8 mouse cellular contexts compared by ENCODE assay signal in the genomic region with DNA sequence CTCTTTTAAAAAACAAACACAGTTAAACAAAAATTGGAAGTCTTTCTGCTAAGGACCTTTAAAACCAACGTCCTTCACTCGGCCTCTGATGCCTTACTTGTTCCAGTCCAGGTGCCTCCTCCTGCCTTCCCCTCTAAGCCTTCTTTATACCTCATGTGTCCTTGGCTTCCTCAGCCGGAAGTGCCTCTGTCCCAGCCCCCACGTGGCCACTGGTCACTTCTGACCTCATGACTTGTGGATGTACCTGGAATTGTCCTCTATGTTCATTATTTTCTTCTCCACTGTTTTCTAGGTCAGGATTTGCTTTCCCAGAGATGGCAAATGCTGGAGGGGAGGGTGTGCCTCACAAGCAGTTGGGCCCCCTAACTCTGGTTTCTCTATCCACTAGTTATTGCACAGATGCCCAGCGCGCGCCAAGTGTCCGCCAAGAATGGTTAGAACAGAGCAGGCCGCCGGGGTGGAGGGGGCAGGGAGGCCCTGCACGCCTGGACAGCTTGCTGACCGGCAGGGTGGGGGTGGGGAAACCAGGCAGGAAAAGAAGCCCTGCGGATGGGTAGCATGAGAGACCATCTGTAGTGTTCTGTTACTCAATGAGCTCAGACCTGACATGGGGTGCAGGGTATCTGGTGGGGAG. TPM values are rescaled to one million over a fixed set of nuclear protein-coding genes. Genes with fewer than 3 reads are reported as not detected.
DNase-seq lines count a peak whose midpoint lies in the region; ATAC-seq lines count a peak whose summit lies in the region.

No protein-coding gene starts in this region.

- H3K27me3 ChIP-seq in megakaryocyte, embryonic 14.5 days (replicated peaks): peaks cover 2% of the 10 kb centered on the region
- H3K27me3 ChIP-seq in embryonic facial prominence, embryonic 10.5 days (replicated peaks; ENCODE audit: low read depth, poor library complexity, severe bottlenecking): no peaks in the 10 kb centered on the region
- H3K27me3 ChIP-seq in intestine, embryonic 16.5 days (replicated peaks; ENCODE audit: control insufficient read depth, insufficient read depth, low read length): no peaks in the 10 kb centered on the region

- DNase-seq in embryonic facial prominence, embryonic 10.5 days (ENCODE audit: low spot score): peak; percentile 75
- peak; percentile 47 for DNase-seq in mesoderm, embryonic 11.5 days (ENCODE audit: low read depth, low spot score)
- DNase-seq in left cerebral cortex, adult 18-20 months (ENCODE audit: low spot score in 2 of 2): no peak
- no peak for DNase-seq in cerebellum, adult 11-12 months
- DNase-seq in thymus, postnatal 25 days: no peak

- no peak for ATAC-seq in megakaryocyte, adult 5-6 weeks (ENCODE audit: poor library complexity, severe bottlenecking)
- peak; percentile 7 for ATAC-seq in intestine, embryonic 16.5 days

- H3K4me3 ChIP-seq in megakaryocyte, embryonic 14.5 days (replicated peaks): peak overlapping the region; percentile 59
- peak overlapping the region; percentile 91 for H3K4me3 ChIP-seq in embryonic facial prominence, embryonic 10.5 days
- H3K4me3 ChIP-seq in intestine, embryonic 16.5 days (ENCODE audit: low read length): peak overlapping the region; percentile 77

- H3K4me1 ChIP-seq in megakaryocyte, embryonic 14.5 days: peaks cover 48% of the 10 kb centered on the region
- H3K4me1 ChIP-seq in embryonic facial prominence, embryonic 10.5 days: peaks cover 46% of the 10 kb centered on the region
- peaks cover 30% of the 10 kb centered on the region for H3K4me1 ChIP-seq in intestine, embryonic 16.5 days (ENCODE audit: control insufficient read depth, insufficient read depth, low read length)

- H3K9me3 ChIP-seq in megakaryocyte, embryonic 14.5 days: no peaks in the 10 kb centered on the region
- no peaks in the 10 kb centered on the region for H3K9me3 ChIP-seq in embryonic facial prominence, embryonic 10.5 days
- no peaks in the 10 kb centered on the region for H3K9me3 ChIP-seq in intestine, embryonic 16.5 days (ENCODE audit: control insufficient read depth, low read length)

- H3K36me3 ChIP-seq in megakaryocyte, embryonic 14.5 days (replicated peaks; ENCODE audit: low read length): peaks cover 20% of the 10 kb centered on the region
- H3K36me3 ChIP-seq in embryonic facial prominence, embryonic 10.5 days (replicated peaks): peaks cover 28% of the 10 kb centered on the region
- no peaks in the 10 kb centered on the region for H3K36me3 ChIP-seq in intestine, embryonic 16.5 days (ENCODE audit: control insufficient read depth, insufficient read depth, low read length)

- H3K4me2 ChIP-seq in intestine, embryonic 16.5 days (ENCODE audit: low read depth, low read length): peak overlapping the region; percentile 93

- peak overlapping the region; percentile 98 for H3K27ac ChIP-seq in embryonic facial prominence, embryonic 10.5 days (replicated peaks)
- H3K27ac ChIP-seq in intestine, embryonic 16.5 days (ENCODE audit: low read length): peak overlapping the region; percentile 78

- peak overlapping the region; percentile 72 for H3K9ac ChIP-seq in intestine, embryonic 16.5 days (ENCODE audit: low read depth, low read length)

- 33% methylated on average over 13 of the region's 13 CpGs for WGBS in embryonic facial prominence, embryonic 10.5 days
- WGBS in intestine, embryonic 16.5 days: 29% methylated on average over 13 of the region's 13 CpGs

RNA-seq across cellular contexts. Expression of a gene that starts 0.6 kb away (rescaled TPM):
- 12.4 and 22.6 TPM in 2 replicates for polyA plus RNA-seq in megakaryocyte, embryonic 14.5 days (2012; ENCODE audit: insufficient read depth, low replicate concordance)
- total RNA-seq in megakaryocyte, adult 5-6 weeks (2015): 39.3 and 52.3 TPM in 2 replicates
- total RNA-seq in megakaryocyte, adult 5-6 weeks (2017): 83.7 and 101 TPM in 2 replicates
- 279 and 301 TPM in 2 replicates for polyA plus RNA-seq in embryonic facial prominence, embryonic 10.5 days (2016; fragmentation: Nextera tagmentation; extraction: Ambion mirVana)
- 103 and 114 TPM in 2 replicates for polyA plus RNA-seq in intestine, embryonic 16.5 days (2015; fragmentation: Nextera tagmentation; extraction: Ambion mirVana)
- 1 to 10 TPM in 1 of 2 experiments, under 1 TPM in 1; 0.35 to 1.1 TPM for total RNA-seq in left cerebral cortex, adult 18-20 months (2021)

RNA-seq across cellular contexts. Expression of a gene that starts 2.4 kb away (rescaled TPM):
- not detected in 2 replicates for polyA plus RNA-seq in megakaryocyte, embryonic 14.5 days (2012; ENCODE audit: insufficient read depth, low replicate concordance)
- not detected in 2 replicates for total RNA-seq in megakaryocyte, adult 5-6 weeks (2015)
- not detected in 2 replicates for total RNA-seq in megakaryocyte, adult 5-6 weeks (2017)
- not detected in 2 replicates for polyA plus RNA-seq in embryonic facial prominence, embryonic 10.5 days (2016; fragmentation: Nextera tagmentation; extraction: Ambion mirVana)
- polyA plus RNA-seq in intestine, embryonic 16.5 days (2015; fragmentation: Nextera tagmentation; extraction: Ambion mirVana): not detected in 2 replicates
- not detected for total RNA-seq in left cerebral cortex, adult 18-20 months (2021)

RNA-seq across cellular contexts. Expression of a gene that starts 9.8 kb away (rescaled TPM):
- polyA plus RNA-seq in megakaryocyte, embryonic 14.5 days (2012; ENCODE audit: insufficient read depth, low replicate concordance): 4.6 and 21.3 TPM in 2 replicates
- total RNA-seq in megakaryocyte, adult 5-6 weeks (2015): 7.1 and 9.1 TPM in 2 replicates
- total RNA-seq in megakaryocyte, adult 5-6 weeks (2017): 28.3 and 29.2 TPM in 2 replicates
- 67.7 and 72.2 TPM in 2 replicates for polyA plus RNA-seq in embryonic facial prominence, embryonic 10.5 days (2016; fragmentation: Nextera tagmentation; extraction: Ambion mirVana)
- 287 and 364 TPM in 2 replicates for polyA plus RNA-seq in intestine, embryonic 16.5 days (2015; fragmentation: Nextera tagmentation; extraction: Ambion mirVana)
- total RNA-seq in left cerebral cortex, adult 18-20 months (2021): 10 to 100 TPM; 11.9 to 15.1 TPM

RNA-seq across cellular contexts. Expression of a gene that starts 23.4 kb away (rescaled TPM):
- 31.1 and 55.9 TPM in 2 replicates for polyA plus RNA-seq in megakaryocyte, embryonic 14.5 days (2012; ENCODE audit: insufficient read depth, low replicate concordance)
- 8.0 and 10.8 TPM in 2 replicates for total RNA-seq in megakaryocyte, adult 5-6 weeks (2015)
- total RNA-seq in megakaryocyte, adult 5-6 weeks (2017): 6.7 and 7.1 TPM in 2 replicates
- 46.2 and 46.8 TPM in 2 replicates for polyA plus RNA-seq in embryonic facial prominence, embryonic 10.5 days (2016; fragmentation: Nextera tagmentation; extraction: Ambion mirVana)
- polyA plus RNA-seq in intestine, embryonic 16.5 days (2015; fragmentation: Nextera tagmentation; extraction: Ambion mirVana): 21.3 and 22.5 TPM in 2 replicates
- 10 to 100 TPM; 59.1 to 64.7 TPM for total RNA-seq in left cerebral cortex, adult 18-20 months (2021)

RNA-seq across cellular contexts. Expression of a gene that starts 25.9 kb away (rescaled TPM):
- 13.7 and 27.2 TPM in 2 replicates for polyA plus RNA-seq in megakaryocyte, embryonic 14.5 days (2012; ENCODE audit: insufficient read depth, low replicate concordance)
- total RNA-seq in megakaryocyte, adult 5-6 weeks (2015): 14.3 and 15.0 TPM in 2 replicates
- 6.0 and 6.1 TPM in 2 replicates for total RNA-seq in megakaryocyte, adult 5-6 weeks (2017)
- polyA plus RNA-seq in embryonic facial prominence, embryonic 10.5 days (2016; fragmentation: Nextera tagmentation; extraction: Ambion mirVana): 3.2 and 3.7 TPM in 2 replicates
- 16.4 and 19.4 TPM in 2 replicates for polyA plus RNA-seq in intestine, embryonic 16.5 days (2015; fragmentation: Nextera tagmentation; extraction: Ambion mirVana)
- 1 to 10 TPM; 5.2 to 7.6 TPM for total RNA-seq in left cerebral cortex, adult 18-20 months (2021)

Comparison
In these comparisons a context has a peak if more than half of its experiments do, and no peak if none do; other contexts are left out.
1. DNase-seq: peak in embryonic facial prominence, embryonic 10.5 days (single experiment) and mesoderm, embryonic 11.5 days (single experiment); none in left cerebral cortex, adult 18-20 months (0 of 2), cerebellum, adult 11-12 months (single experiment) and thymus, postnatal 25 days (single experiment).
2. Peak in every context shown above with its lines, with median percentiles within 50 percentile points of each other: H3K4me3 ChIP-seq.